Mouse (Mus musculus) stomach, embryonic 15.5 days (tissue): ENCODE data around the gene C8g. TPM values are rescaled to one million over a fixed set of nuclear protein-coding genes. Genes with fewer than 3 reads are reported as not detected.

Experiments
- ATAC-seq: fragments of 200-750 bp; cut with Nextera tagmentation; 2 replicates; pipeline ENCODE4 v1.8.0; 2017; ENCODE audit warnings: low read depth, moderate number of reproducible peaks, moderate TSS enrichment; ENCODE audit not compliant: insufficient read depth, low FRiP score
- H3K27ac ChIP-seq: fragments of 300-500 bp; sonication (generic); 2 replicates; pipeline ENCODE4 v1.5.1; 2015; ENCODE audit warnings: mild to moderate bottlenecking, inconsistent platforms
- H3K27me3 ChIP-seq: fragments of 300-500 bp; sonication (generic); replicated peaks from 2 replicates; pipeline ENCODE4 v1.6.1; 2015; ENCODE audit warnings: inconsistent platforms
- H3K36me3 ChIP-seq: fragments of 300-500 bp; sonication (generic); 2 replicates; pipeline ENCODE4 v1.6.1; 2015; ENCODE audit warnings: inconsistent platforms
- H3K4me1 ChIP-seq: fragments of 300-500 bp; sonication (generic); 2 replicates; pipeline ENCODE4 v1.6.1; 2015; ENCODE audit warnings: inconsistent platforms
- H3K4me2 ChIP-seq: fragments of 300-500 bp; sonication (generic); 2 replicates; pipeline ENCODE4 v1.6.1; 2015; ENCODE audit warnings: mild to moderate bottlenecking, inconsistent platforms
- H3K4me3 ChIP-seq: fragments of 300-500 bp; sonication (generic); replicated peaks from 2 replicates; pipeline ENCODE4 v1.5.1; 2015; ENCODE audit warnings: inconsistent platforms
- H3K9ac ChIP-seq: fragments of 300-500 bp; sonication (generic); 2 replicates; pipeline ENCODE4 v1.6.1; 2015; ENCODE audit warnings: inconsistent platforms
- H3K9me3 ChIP-seq: fragments of 300-500 bp; sonication (generic); 2 replicates; pipeline ENCODE4 v1.6.1; 2016; ENCODE audit warnings: inconsistent platforms
- WGBS: fragments of 180-500 bp; shearing (Covaris S2); methylation state at CpG from one replicate; pipeline ENCODE4 v1.1.7; 2015; 5-methylcytosine and 5-hydroxymethylcytosine counted together
- polyA plus RNA-seq: library from polyadenylated mRNA; unstranded; fragments of >200 nt; fragmentation: Nextera tagmentation; extraction: Ambion mirVana; gene quantifications from 2 replicates; pipeline ENCODE4 v1.2.1, GENCODE M21; 2015

The C8g gene
- 8.3 and 8.6 TPM in 2 replicates for polyA plus RNA-seq

GRCm38 (mm10) chr2:25501593-25502486 is at the start of gene C8g:
TSS of gene C8g (minus strand) at chr2:25501719.
- H3K27me3 ChIP-seq = no peaks in the 10 kb centered on the region
- H3K4me3 ChIP-seq = peak within 1 kb of the TSS; percentile 75
- WGBS = 73% methylated on average over 20 of the region's 20 CpGs
- peak within 1 kb of the TSS; percentile 85 for H3K9ac ChIP-seq
- H3K4me1 ChIP-seq = peaks cover 22% of the 10 kb centered on the region
- H3K4me2 ChIP-seq = peak within 1 kb of the TSS; percentile 91
- peak within 1 kb of the TSS; percentile 60 for H3K27ac ChIP-seq
- H3K9me3 ChIP-seq = no peaks in the 10 kb centered on the region
- ATAC-seq = no peak
- peaks cover 24% of the 10 kb centered on the region for H3K36me3 ChIP-seq

GRCm38 (mm10) chr2:25551186-25551585 is 49.7 kb upstream of the C8g start:
- Histone ChIP-seq H3K4me3 (no peak overlapping the region), H3K4me1 (0 out of 2 replicates have a peak, but pooled peaks cover under 1% of the 10 kb centered on the region), H3K4me2 (no peak overlapping the region), H3K9ac (no peak overlapping the region), H3K9me3 (no peaks in the 10 kb centered on the region), H3K27ac (no peak overlapping the region), H3K27me3 (no peaks in the 10 kb centered on the region), H3K36me3 (no peaks in the 10 kb centered on the region)
- WGBS = 26% methylated on average over 5 of the region's 5 CpGs
- ATAC-seq = no peak

- WGBS = 74% methylated on average over 9 of the region's 9 CpGs
- Histone ChIP-seq H3K4me3 (no peak overlapping the region), H3K27ac (no peak overlapping the region), H3K9me3 (no peaks in the 10 kb centered on the region), H3K27me3 (no peaks in the 10 kb centered on the region), H3K36me3 (no peaks in the 10 kb centered on the region), H3K4me1 (peaks cover 7% of the 10 kb centered on the region; the same call in 1 of the 2 replicates), H3K4me2 (no peak overlapping the region), H3K9ac (no peak overlapping the region)
- ATAC-seq = no peak
Observed at GRCm38 (mm10) chr2:25549021-25549991, 47.8 kb upstream of the C8g start.

GRCm38 (mm10) chr2:25546811-25547491 is 45.4 kb upstream of the C8g start, which contains the start of gene Traf2:
TSS of gene Traf2 (minus strand) at chr2:25546940.
- 3% methylated on average over 48 of the region's 48 CpGs for whole genome bisulfite sequencing
- peak; percentile 99 for ATAC-seq

GRCm38 (mm10) chr2:25545996-25546810 is 44.7 kb upstream of the C8g start:
- WGBS = 5% methylated on average over 43 of the region's 43 CpGs
- Histone ChIP-seq H3K4me1 (peaks cover 7% of the 10 kb centered on the region; the same call in 1 of the 2 replicates), H3K27me3 (no peaks in the 10 kb centered on the region), H3K4me2 (peak overlapping the region; percentile 71), H3K4me3 (peak overlapping the region; percentile 82), H3K9me3 (no peaks in the 10 kb centered on the region), H3K36me3 (no peaks in the 10 kb centered on the region), H3K9ac (peak overlapping the region; percentile 76), H3K27ac (peak overlapping the region; percentile 76; the same call in 1 of the 2 replicates)
- ATAC-seq = peak; percentile 69

More at GRCm38 (mm10) chr2:25546811-25547491, 45.4 kb upstream of the C8g start, which contains the start of gene Traf2:
- H3K36me3 ChIP-seq = no peaks in the 10 kb centered on the region
- no peaks in the 10 kb centered on the region for H3K27me3 ChIP-seq
- H3K4me2 ChIP-seq = peak within 1 kb of the TSS; percentile 71
- H3K9me3 ChIP-seq = no peaks in the 10 kb centered on the region
- H3K4me1 ChIP-seq = peaks cover 7% of the 10 kb centered on the region; the same call in 1 of the 2 replicates
- peak within 1 kb of the TSS; percentile 76 for H3K9ac ChIP-seq
- peak within 1 kb of the TSS; percentile 76; the same call in 1 of the 2 replicates for H3K27ac ChIP-seq
- H3K4me3 ChIP-seq = peak within 1 kb of the TSS; percentile 82

GRCm38 (mm10) chr2:25541644-25542367 is 40.3 kb upstream of the C8g start:
- no peak for ATAC-seq
- H3K4me2 ChIP-seq = no peak overlapping the region
- peaks cover 12% of the 10 kb centered on the region for H3K36me3 ChIP-seq
- no peak overlapping the region for H3K4me3 ChIP-seq
- H3K27me3 ChIP-seq = no peaks in the 10 kb centered on the region
- no peak overlapping the region for H3K9ac ChIP-seq
- H3K4me1 ChIP-seq = peaks cover 7% of the 10 kb centered on the region; the same call in 1 of the 2 replicates
- no peak overlapping the region for H3K27ac ChIP-seq
- 77% methylated on average over 10 of the region's 10 CpGs for WGBS
- H3K9me3 ChIP-seq = no peaks in the 10 kb centered on the region

GRCm38 (mm10) chr2:25540541-25540948 is 39.0 kb upstream of the C8g start:
- no peak overlapping the region for H3K27ac ChIP-seq
- H3K36me3 ChIP-seq = peaks cover 20% of the 10 kb centered on the region
- WGBS = 87% methylated on average over 4 of the region's 4 CpGs
- H3K27me3 ChIP-seq = no peaks in the 10 kb centered on the region
- H3K4me2 ChIP-seq = no peak overlapping the region
- H3K9me3 ChIP-seq = no peaks in the 10 kb centered on the region
- no peaks in the 10 kb centered on the region for H3K4me1 ChIP-seq
- no peak overlapping the region for H3K9ac ChIP-seq
- no peak overlapping the region for H3K4me3 ChIP-seq
- no peak for ATAC-seq

GRCm38 (mm10) chr2:25536531-25536930 is 35.0 kb upstream of the C8g start:
- Histone ChIP-seq H3K27me3 (no peaks in the 10 kb centered on the region), H3K27ac (no peak overlapping the region), H3K4me2 (no peak overlapping the region), H3K9me3 (no peaks in the 10 kb centered on the region), H3K4me3 (no peak overlapping the region), H3K4me1 (no peaks in the 10 kb centered on the region), H3K9ac (no peak overlapping the region), H3K36me3 (peaks cover 34% of the 10 kb centered on the region)
- no peak for ATAC-seq
- WGBS = 76% methylated on average over 8 of the region's 8 CpGs

GRCm38 (mm10) chr2:25534866-25535182 is 33.3 kb upstream of the C8g start:
- H3K4me2 ChIP-seq = no peak overlapping the region
- no peak overlapping the region for H3K27ac ChIP-seq
- H3K9ac ChIP-seq = no peak overlapping the region
- peaks cover 42% of the 10 kb centered on the region for H3K36me3 ChIP-seq
- no peak overlapping the region for H3K4me3 ChIP-seq
- no peaks in the 10 kb centered on the region for H3K27me3 ChIP-seq
- WGBS = 91% methylated on average over 2 of the region's 2 CpGs
- ATAC-seq = no peak
- H3K9me3 ChIP-seq = no peaks in the 10 kb centered on the region
- no peaks in the 10 kb centered on the region for H3K4me1 ChIP-seq

- Histone ChIP-seq H3K27ac (no peak overlapping the region), H3K4me2 (no peak overlapping the region), H3K27me3 (no peaks in the 10 kb centered on the region), H3K9ac (no peak overlapping the region), H3K4me3 (no peak overlapping the region), H3K9me3 (no peaks in the 10 kb centered on the region), H3K36me3 (peaks cover 42% of the 10 kb centered on the region), H3K4me1 (no peaks in the 10 kb centered on the region)
- WGBS = 72% methylated on average over 3 of the region's 3 CpGs
- ATAC-seq = no peak
Observed at GRCm38 (mm10) chr2:25534178-25534865, 32.8 kb upstream of the C8g start.
